Mouse (Mus musculus): ENCODE measurements around the gene Ccdc85c.

GRCm38 (mm10) chr12:108265831-108266619, 9.2 kb downstream of the Ccdc85c start:
- no peak for TF ChIP-seq CTCF (IDR thresholded peaks at IDR 0.05; ENCODE audit: extremely low read depth, insufficient read depth, insufficient read length, insufficient replicate concordance)
- TF ChIP-seq POLR2A (IDR thresholded peaks at IDR 0.05; ENCODE audit: low read depth, low read length), result no peak
